Mouse (Mus musculus) stomach, postnatal 0 days (tissue): Measurements from ENCODE around the gene Palm.

Experiments
- CTCF ChIP-seq: IDR thresholded peaks from 2 replicates; pipeline ENCODE4 v1.5.1; 2016; ENCODE audit warnings: antibody characterized with exemption, low read depth, mild to moderate bottlenecking, moderate library complexity
- EP300 ChIP-seq: optimal IDR thresholded peaks from 2 replicates; pipeline ENCODE3; 2016; ENCODE audit warnings: antibody characterized with exemption

GRCm38 (mm10) chr10:79859116-79859515 lies 65.7 kb downstream of the Palm start:
- TF ChIP-seq CTCF (no peak), EP300 (no peak)
